25 mouse cellular contexts compared by ENCODE assay signal in the genomic region with DNA sequence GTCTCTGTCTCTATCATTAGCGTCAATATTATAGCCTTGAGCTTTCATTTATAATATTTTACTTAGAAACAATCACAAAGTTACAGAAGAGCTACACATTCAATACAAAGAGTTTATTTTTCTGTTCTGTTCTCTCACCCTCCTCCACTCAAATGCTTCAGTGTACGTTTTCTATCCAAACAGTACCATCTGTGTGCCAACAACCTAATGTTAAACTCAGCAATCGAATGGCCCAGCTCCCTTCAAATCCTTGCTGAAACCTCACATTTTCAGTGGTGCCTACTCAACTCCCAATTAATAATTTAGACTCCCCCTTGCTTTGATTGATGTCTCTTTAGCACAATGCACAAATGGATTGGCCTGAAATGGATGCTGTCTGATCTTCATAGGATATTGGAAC. TPM values are rescaled to one million over a fixed set of nuclear protein-coding genes. Genes with fewer than 3 reads are reported as not detected.
DNase-seq lines count a peak whose midpoint lies in the region; TF ChIP-seq lines count a peak whose summit lies in the region.
"Had no signal": no experiment of that assay in that cellular context is flagged by ENCODE, and none has a peak within 500 bp of the region (broad histone marks: within the 10 kb centered on the region; RNA-seq: fewer than 3 reads in every experiment).

No protein-coding gene starts in this region.

- peak; percentile 28 for DNase-seq in heart, adult 11 months
- no peak for DNase-seq in heart, adult 2 months
- DNase-seq in layer of hippocampus, adult 2 months (ENCODE audit: low spot score in 2 of 2) = peak in 1 of 2 experiments; percentile 62
- DNase-seq in layer of hippocampus, adult 11-12 months (ENCODE audit: low spot score) = no peak
- DNase-seq in layer of hippocampus, adult 9-11 months = peak; percentile 18
- DNase-seq in layer of hippocampus, adult 8-10 months (ENCODE audit: low spot score in 2 of 2) = no peak
- DNase-seq in frontal cortex, postnatal 10 days (ENCODE audit: low spot score in 2 of 2) = no peak
- DNase-seq: adrenal gland, adult 8-10 months; adrenal gland, postnatal 14 days; adrenal gland, postnatal 36 days; B cell, adult 2 months; cerebellum, adult 11 months; cerebellum, adult 18-20 months; cerebellum, adult 8-10 months; cerebellum, adult 9-11 months; cerebellum, postnatal 14 days; cerebellum, postnatal 36 days; embryo, embryonic 11 days had no signal

- TF ChIP-seq CTCF in heart, adult 2 months (IDR thresholded peaks at IDR 0.05) = no peak
- TF ChIP-seq CTCF in layer of hippocampus, adult 2 months (conservative IDR thresholded peaks at IDR 0.05) = no peak

- H3K27ac ChIP-seq in heart, adult 2 months = no peak overlapping the region
- peak overlapping the region; percentile 39; the same call in 1 of the 2 replicates for H3K27ac ChIP-seq in layer of hippocampus, adult 2 months
- H3K27ac ChIP-seq: embryonic facial prominence, embryonic 13.5 days; embryonic facial prominence, embryonic 15.5 days; forebrain, embryonic 10.5 days; forebrain, embryonic 12.5 days had no signal

- TF ChIP-seq EP300 in heart, adult 2 months (IDR thresholded peaks at IDR 0.05; ENCODE audit: insufficient read depth, low read depth, low read length) = no peak

- intact Hi-C loops in heart, adult 2 months (cut with DNase I) = no loop called here

- H3K4me1 ChIP-seq in heart, adult 2 months (ENCODE audit: control insufficient read depth, insufficient read depth, low read length) = no peaks in the 10 kb centered on the region
- H3K4me1 ChIP-seq: embryonic facial prominence, embryonic 13.5 days; embryonic facial prominence, embryonic 15.5 days; forebrain, embryonic 10.5 days; forebrain, embryonic 12.5 days had no signal

- H3K79me2 ChIP-seq in heart, adult 2 months (replicated peaks; ENCODE audit: control insufficient read depth, insufficient read depth, low read length) = no peaks in the 10 kb centered on the region

- no peak for TF ChIP-seq POLR2A in heart, adult 2 months (IDR thresholded peaks at IDR 0.05; ENCODE audit: insufficient read depth, low read depth, low read length)

- 87% methylated on average over 3 of the region's 3 CpGs for WGBS in heart, adult 2 months

- H3K36me3 ChIP-seq in heart, adult 2 months (ENCODE audit: control insufficient read depth, insufficient read depth, low read length) = no peaks in the 10 kb centered on the region
- H3K36me3 ChIP-seq: embryonic facial prominence, embryonic 13.5 days; embryonic facial prominence, embryonic 15.5 days; forebrain, embryonic 10.5 days; forebrain, embryonic 12.5 days; G1E had no signal

- H3K4me3 ChIP-seq in heart, adult 2 months = no peak overlapping the region
- no peak overlapping the region for H3K4me3 ChIP-seq in layer of hippocampus, adult 2 months
- H3K4me3 ChIP-seq: embryonic facial prominence, embryonic 13.5 days; embryonic facial prominence, embryonic 15.5 days; erythroblast, embryonic 14.5 days; forebrain, embryonic 10.5 days; forebrain, embryonic 12.5 days had no signal

- no peaks in the 10 kb centered on the region for H3K27me3 ChIP-seq in heart, adult 2 months (ENCODE audit: control insufficient read depth, insufficient read depth, low read length)
- H3K27me3 ChIP-seq: CH12.LX; embryonic facial prominence, embryonic 13.5 days; embryonic facial prominence, embryonic 15.5 days; forebrain, embryonic 12.5 days had no signal

- no peak overlapping the region for H3K9ac ChIP-seq in heart, adult 2 months (ENCODE audit: low read depth, low read length)
- H3K9ac ChIP-seq: embryonic facial prominence, embryonic 13.5 days; embryonic facial prominence, embryonic 15.5 days; forebrain, embryonic 12.5 days had no signal

RNA-seq across cellular contexts. Expression of a gene that starts 46.9 kb away (rescaled TPM):
- total RNA-seq in heart, adult 2 months (2021) = 10 to 100 TPM in 1 of 2 experiments, 1 to 10 TPM in 1; 8.2 to 10.1 TPM
- 2.0 and 3.2 TPM in 2 replicates for polyA plus RNA-seq in heart, adult 2 months (2012; rRNA removed)
- total RNA-seq in layer of hippocampus, adult 2 months (2021) = 10 to 100 TPM; 11.5 to 11.8 TPM
- 10 to 100 TPM; 10.6 to 14.2 (median 11.4) TPM for total RNA-seq in layer of hippocampus, adult 8-10 months (2022)
- polyA plus RNA-seq: erythroblast, embryonic 14.5 days had no signal

Comparison
In these comparisons a context has a peak if more than half of its experiments do, and no peak if none do; other contexts are left out.
1. DNase-seq: peak in heart, adult 11 months (single experiment) and layer of hippocampus, adult 9-11 months (single experiment); none in heart, adult 2 months (0 of 2), layer of hippocampus, adult 11-12 months (single experiment), layer of hippocampus, adult 8-10 months (0 of 2) and frontal cortex, postnatal 10 days (0 of 2).